Mouse (Mus musculus) heart, embryonic 14.5 days (tissue): ENCODE data around the gene Zcwpw1. TPM values are rescaled to one million over a fixed set of nuclear protein-coding genes. Genes with fewer than 3 reads are reported as not detected.
A peak's percentile ranks its signal among the peaks of the same experiment; 100 is the strongest.
"Not testable (repeated sequence)": the region's sequence is repeated elsewhere in the genome, so short reads cannot be mapped to it uniquely, and the experiment has no call there.

ENCODE experiments used
- ATAC-seq: fragments of 200-750 bp; cut with Nextera tagmentation; 2 replicates; pipeline ENCODE4 v1.8.0; 2017; ENCODE audit warnings: low read depth, moderate TSS enrichment; ENCODE audit not compliant: insufficient number of reproducible peaks, insufficient read depth, low FRiP score
- H3K27ac ChIP-seq, 2 experiments: fragments of 200-500 bp in 1 of 2; fragments of 300-500 bp in 1 of 2; sonication (generic) in 1 of 2; replicated peaks in 1 of 2; 2 replicates each; pipeline ENCODE4 v1.5.1; 2012 to 2014; ENCODE audit warnings: low read depth in 2 of 2, low read length in 2 of 2, control low read depth in 1 of 2, mild to moderate bottlenecking in 1 of 2, mixed read lengths in 1 of 2; ENCODE audit not compliant: control insufficient read depth in 1 of 2, insufficient read depth in 1 of 2
- H3K27me3 ChIP-seq: fragments of 300-500 bp; sonication (generic); 2 replicates; pipeline ENCODE4 v1.6.1; 2014; ENCODE audit warnings: mild to moderate bottlenecking, low read length, control low read depth; ENCODE audit not compliant: control insufficient read depth, insufficient read depth
- H3K36me3 ChIP-seq: fragments of 300-500 bp; sonication (generic); 2 replicates; pipeline ENCODE4 v1.6.1; 2014; ENCODE audit warnings: mild to moderate bottlenecking, control low read depth, low read length, mixed read lengths; ENCODE audit not compliant: control insufficient read depth, insufficient read depth
- H3K4me1 ChIP-seq, 2 experiments: fragments of 200-500 bp in 1 of 2; fragments of 300-500 bp in 1 of 2; sonication (generic) in 1 of 2; 2 replicates each; pipeline ENCODE4 v1.6.1; 2012 to 2014; ENCODE audit warnings: low read length in 2 of 2, control low read depth in 1 of 2, mixed read lengths in 1 of 2; ENCODE audit not compliant: control insufficient read depth in 2 of 2, insufficient read depth in 2 of 2
- H3K4me2 ChIP-seq: fragments of 300-500 bp; sonication (generic); 2 replicates; pipeline ENCODE4 v1.6.1; 2014; ENCODE audit warnings: mild to moderate bottlenecking, low read length
- H3K4me3 ChIP-seq, 2 experiments: fragments of 200-500 bp in 1 of 2; fragments of 300-500 bp in 1 of 2; sonication (generic) in 1 of 2; 2 replicates each; pipeline ENCODE4 v1.5.1; 2012 to 2014; ENCODE audit warnings: low read length in 2 of 2, mild to moderate bottlenecking in 2 of 2, control low read depth in 1 of 2, low read depth in 1 of 2, moderate library complexity in 1 of 2; ENCODE audit not compliant: control insufficient read depth in 1 of 2, insufficient read depth in 1 of 2
- H3K9ac ChIP-seq: fragments of 300-500 bp; sonication (generic); 2 replicates; pipeline ENCODE4 v1.6.1; 2014; ENCODE audit warnings: mild to moderate bottlenecking, low read length
- H3K9me3 ChIP-seq: fragments of 300-500 bp; sonication (generic); 2 replicates; pipeline ENCODE4 v1.6.1; 2016; ENCODE audit warnings: low read length, control low read depth; ENCODE audit not compliant: control insufficient read depth
- WGBS: fragments of 180-500 bp; shearing (Covaris S2); extraction: QIAGEN DNeasy Blood & Tissue Kit; methylation state at CpG from one replicate; pipeline ENCODE4 v1.1.7; 2014; 5-methylcytosine and 5-hydroxymethylcytosine counted together
- polyA plus RNA-seq: library from polyadenylated mRNA; unstranded; fragments of >200 nt; fragmentation: Nextera tagmentation; extraction: Ambion mirVana; gene quantifications from 2 replicates; pipeline ENCODE4 v1.2.1, GENCODE M21; 2014

The Zcwpw1 gene
- polyA plus RNA-seq, 1 experiment from 2014 or later = 7.6 TPM

DNA sequence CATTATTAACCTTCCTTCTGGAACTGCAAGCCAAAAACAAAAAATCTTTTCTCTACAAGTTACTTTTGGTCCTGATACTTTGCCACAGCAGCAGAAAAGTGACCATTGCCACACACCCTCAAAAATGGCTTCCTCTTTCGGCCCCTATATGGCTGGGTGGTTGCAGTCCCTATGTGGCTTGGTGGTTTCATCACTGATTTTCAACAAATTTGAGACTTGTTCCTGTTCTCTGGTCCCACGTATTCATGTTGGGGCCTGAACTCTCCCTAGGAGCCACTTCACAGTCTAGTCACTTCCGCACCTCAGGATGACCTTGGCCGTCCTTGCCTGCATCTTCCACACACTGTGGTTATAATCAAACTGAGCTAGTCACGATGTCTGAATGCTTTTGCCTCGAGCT, 41.1 kb downstream of the Zcwpw1 start:
- Histone ChIP-seq H3K9ac (no peak overlapping the region), H3K36me3 (no peaks in the 10 kb centered on the region), H3K27me3 (no peaks in the 10 kb centered on the region), H3K4me1 (no peaks in the 10 kb centered on the region), H3K9me3 (no peaks in the 10 kb centered on the region), H3K27ac (no peak overlapping the region), H3K4me3 (no peak overlapping the region), H3K4me2 (no peak overlapping the region)
- WGBS = 65% methylated on average over 6 of the region's 6 CpGs
- no peak for ATAC-seq

- Histone ChIP-seq H3K36me3 (no peaks in the 10 kb centered on the region), H3K9ac (no peak overlapping the region), H3K27ac (0 out of 4 replicates have a peak overlapping the region, but pooled peaks of 1 of the 2 experiments have one; percentile 7), H3K27me3 (no peaks in the 10 kb centered on the region), H3K9me3 (no peaks in the 10 kb centered on the region), H3K4me3 (no peak overlapping the region), H3K4me2 (no peak overlapping the region), H3K4me1 (no peaks in the 10 kb centered on the region)
- ATAC-seq = no peak
- WGBS = 72% methylated on average over 7 of the region's 7 CpGs
These were observed 42.6 kb downstream of the Zcwpw1 start for GRCm38 (mm10) chr5:137830238-137830637.

DNA sequence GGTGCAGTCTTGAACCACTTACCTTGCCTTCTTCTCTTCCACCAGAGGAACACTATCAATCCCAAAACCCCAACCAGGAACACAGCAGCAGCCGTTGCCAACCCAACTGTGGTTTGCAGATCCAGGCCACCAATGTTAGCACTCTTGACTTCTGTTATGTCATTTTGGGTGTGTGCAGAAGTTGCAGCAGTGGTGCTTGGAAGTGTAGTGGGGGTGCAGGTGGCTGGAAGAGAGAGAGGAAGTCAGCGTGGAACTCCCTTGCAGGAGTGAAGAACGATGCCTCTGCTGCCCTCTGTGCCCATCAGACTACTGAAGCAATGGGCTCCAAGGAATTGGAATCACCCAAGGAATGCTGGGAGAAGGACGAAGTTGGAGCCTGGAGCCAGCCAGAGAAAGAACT, 43.5 kb downstream of the Zcwpw1 start:
- Histone ChIP-seq H3K27me3 (no peaks in the 10 kb centered on the region), H3K4me2 (no peak overlapping the region), H3K4me3 (no peak overlapping the region), H3K9ac (no peak overlapping the region), H3K9me3 (no peaks in the 10 kb centered on the region), H3K27ac (no peak overlapping the region), H3K36me3 (no peaks in the 10 kb centered on the region), H3K4me1 (no peaks in the 10 kb centered on the region)
- 83% methylated on average over 4 of the region's 4 CpGs for WGBS
- ATAC-seq = no peak

DNA sequence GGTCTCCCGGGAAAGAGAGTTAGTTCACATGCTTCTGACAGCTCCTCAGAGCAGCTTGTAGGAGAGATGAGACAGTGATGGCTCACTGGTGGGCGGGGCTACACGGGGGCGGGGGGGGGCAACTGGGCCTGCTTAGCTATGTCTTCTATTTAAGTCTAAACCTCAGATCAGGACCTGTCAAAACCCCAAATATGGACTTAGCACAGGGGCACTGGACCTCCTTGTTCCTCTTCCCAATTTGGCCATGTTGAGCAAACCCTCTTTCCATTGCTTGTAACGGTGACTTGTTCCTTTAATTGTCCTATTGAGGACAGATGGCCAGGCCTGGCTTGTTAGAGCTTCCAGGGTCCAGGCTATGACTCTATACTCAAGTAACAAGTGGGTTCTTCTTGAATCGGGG, 43.9 kb downstream of the Zcwpw1 start:
- Histone ChIP-seq H3K4me1 (no peaks in the 10 kb centered on the region), H3K9me3 (no peaks in the 10 kb centered on the region), H3K9ac (no peak overlapping the region), H3K4me3 (no peak overlapping the region), H3K4me2 (no peak overlapping the region), H3K27ac (no peak overlapping the region), H3K36me3 (no peaks in the 10 kb centered on the region), H3K27me3 (no peaks in the 10 kb centered on the region)
- 55% methylated on average over 6 of the region's 6 CpGs for WGBS
- ATAC-seq = no peak

- H3K4me3 ChIP-seq = no peak overlapping the region
- no peaks in the 10 kb centered on the region for H3K4me1 ChIP-seq
- WGBS = 48% methylated on average over 4 of the region's 4 CpGs
- H3K9me3 ChIP-seq = no peaks in the 10 kb centered on the region
- no peak overlapping the region for H3K27ac ChIP-seq
- H3K27me3 ChIP-seq = no peaks in the 10 kb centered on the region
- H3K9ac ChIP-seq = no peak overlapping the region
- no peak overlapping the region for H3K4me2 ChIP-seq
- no peak for ATAC-seq
- H3K36me3 ChIP-seq = no peaks in the 10 kb centered on the region
These were observed 45.9 kb downstream of the Zcwpw1 start for GRCm38 (mm10) chr5:137833500-137833899.

GRCm38 (mm10) chr5:137835966-137836520, 48.4 kb downstream of the Zcwpw1 start, which contains the start of gene Pilra:
Pilra (minus strand) TSS chr5:137836281.
- 36% methylated on average over 1 of the region's 2 CpGs for WGBS
- not testable (repeated sequence) for ATAC-seq

GRCm38 (mm10) chr5:137836611-137837010, 49.0 kb downstream of the Zcwpw1 start:
- Histone ChIP-seq H3K4me2 (no peak overlapping the region), H3K9ac (no peak overlapping the region), H3K36me3 (no peaks in the 10 kb centered on the region), H3K9me3 (no peaks in the 10 kb centered on the region), H3K4me3 (no peak overlapping the region), H3K27me3 (no peaks in the 10 kb centered on the region), H3K27ac (no peak overlapping the region), H3K4me1 (no peaks in the 10 kb centered on the region)
- ATAC-seq = no peak

More at GRCm38 (mm10) chr5:137835966-137836520, 48.4 kb downstream of the Zcwpw1 start, which contains the start of gene Pilra:
- not testable (repeated sequence) for H3K4me1 ChIP-seq, H3K9me3 ChIP-seq, H3K4me3 ChIP-seq, H3K27me3 ChIP-seq, H3K36me3 ChIP-seq, H3K9ac ChIP-seq, H3K27ac ChIP-seq, H3K4me2 ChIP-seq

GRCm38 (mm10) chr5:137837110-137837509, 49.5 kb downstream of the Zcwpw1 start:
- ATAC-seq, H3K4me1 ChIP-seq, H3K9me3 ChIP-seq, H3K4me2 ChIP-seq, H3K36me3 ChIP-seq, H3K27me3 ChIP-seq, H3K9ac ChIP-seq, H3K27ac ChIP-seq, H3K4me3 ChIP-seq: not testable (repeated sequence)
